Mouse (Mus musculus) heart, adult 2 months (tissue): ENCODE data around the gene Zfp982. TPM values are rescaled to one million over a fixed set of nuclear protein-coding genes. Genes with fewer than 3 reads are reported as not detected.
"Not testable (repeated sequence)": the region's sequence is repeated elsewhere in the genome, so short reads cannot be mapped to it uniquely, and the experiment has no call there.

ENCODE experiments used
- DNase-seq, 2 experiments: peaks; one replicate each; pipeline ENCODE4 v3.0.0; 2021
- H3K27ac ChIP-seq: fragments of 200-600 bp; 2 replicates; pipeline ENCODE4 v1.8.1; 2022
- H3K27me3 ChIP-seq: fragments of 200-500 bp; 2 replicates; pipeline ENCODE4 v1.6.1; 2012; ENCODE audit warnings: mild to moderate bottlenecking, low read length, inconsistent platforms, mixed read lengths; ENCODE audit not compliant: control insufficient read depth, insufficient read depth
- H3K36me3 ChIP-seq: fragments of 200-500 bp; 2 replicates; pipeline ENCODE4 v1.6.1; 2012; ENCODE audit warnings: low read length, inconsistent platforms; ENCODE audit not compliant: control insufficient read depth, insufficient read depth
- H3K4me1 ChIP-seq: fragments of 200-500 bp; 2 replicates; pipeline ENCODE4 v1.6.1; 2011; ENCODE audit warnings: low read length; ENCODE audit not compliant: control insufficient read depth, insufficient read depth
- H3K4me3 ChIP-seq: fragments of 200-600 bp; 2 replicates; pipeline ENCODE4 v1.8.1; 2022
- H3K79me2 ChIP-seq: fragments of 200-500 bp; replicated peaks from 2 replicates; pipeline ENCODE4 v1.6.1; 2012; ENCODE audit warnings: mild to moderate bottlenecking, inconsistent platforms, low read length, moderate library complexity, mixed read lengths; ENCODE audit not compliant: control insufficient read depth, insufficient read depth
- H3K9ac ChIP-seq: fragments of 200-500 bp; 2 replicates; pipeline ENCODE4 v1.6.1; 2012; ENCODE audit warnings: low read depth, mild to moderate bottlenecking, control low read depth, inconsistent platforms, low read length, mixed read lengths
- CTCF ChIP-seq: fragments of 200-600 bp; IDR thresholded peaks from 2 replicates; pipeline ENCODE4 v1.8.1; 2022; ENCODE audit warnings: antibody characterized with exemption, mild to moderate bottlenecking, moderate library complexity
- EP300 ChIP-seq: fragments of 200-500 bp; IDR thresholded peaks from 2 replicates; pipeline ENCODE4 v1.6.1; 2011; ENCODE audit warnings: low read depth, low read length, control low read depth; ENCODE audit not compliant: insufficient read depth
- POLR2A ChIP-seq: fragments of 200-500 bp; IDR thresholded peaks from 2 replicates; pipeline ENCODE4 v1.6.1; 2011; ENCODE audit warnings: mild to moderate bottlenecking, low read depth, low read length, control low read depth; ENCODE audit not compliant: insufficient read depth
- WGBS: fragments of 180-500 bp; shearing (Covaris S2); methylation state at CpG from one replicate; pipeline ENCODE4 v1.1.7; 2018; 5-methylcytosine and 5-hydroxymethylcytosine counted together
- intact Hi-C: fragments of 180-260 bp; cut with DNase I; formaldehyde crosslinking; loops from one replicate; pipeline ENCODE4 v1.15.1; 2025
- polyA plus RNA-seq: library from polyadenylated mRNA; depleted of rRNA; stranded (reverse); fragments of >200 nt; gene quantifications from 2 replicates; pipeline ENCODE4 v1.2.3, GENCODE M21; 2012
- total RNA-seq, 2 experiments: library from RNA; stranded (reverse); gene quantifications; 2 replicates each; pipeline ENCODE4 v1.2.3; 2021

The Zfp982 gene
- total and polyA plus RNA-seq, 3 experiments, result 0.20 to 9.4 (median 9.0) TPM

DNA sequence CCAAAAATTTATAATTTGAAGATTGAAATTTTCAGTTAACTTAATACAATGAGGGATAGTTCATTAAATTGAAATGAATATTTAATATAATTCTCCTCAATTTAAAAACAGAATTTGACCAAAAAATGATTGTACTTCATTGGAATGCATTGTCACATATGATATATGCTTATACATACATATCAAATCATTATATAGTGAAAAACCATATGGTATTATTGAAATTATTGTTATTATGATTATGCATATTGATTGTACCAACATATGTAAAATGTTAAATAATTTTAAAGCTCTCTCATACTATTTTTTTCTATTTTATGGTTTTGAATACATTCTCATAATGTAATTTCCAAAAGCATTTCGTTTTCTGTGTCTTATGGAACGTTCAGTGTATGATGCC lies 17.0 kb downstream of the Zfp982 start:
- H3K9ac ChIP-seq, result no peak overlapping the region
- WGBS, result 71% methylated on average over 2 of the region's 2 CpGs

GRCm38 (mm10) chr4:147518981-147519380 lies 26.8 kb downstream of the Zfp982 start:
- Histone ChIP-seq H3K4me1 (no peaks in the 10 kb centered on the region), H3K79me2 (peaks cover 3% of the 10 kb centered on the region; the same call in 1 of the 2 replicates), H3K36me3 (no peaks in the 10 kb centered on the region), H3K27me3 (peaks cover 3% of the 10 kb centered on the region; the same call in 1 of the 2 replicates), H3K9ac (no peak overlapping the region), H3K4me3 (no peak overlapping the region), H3K27ac (no peak overlapping the region)
- no peak for DNase-seq
- TF ChIP-seq EP300 (no peak), CTCF (no peak), POLR2A (no peak)
- intact Hi-C loops, result loop anchor here (5.0 kb wide), 1 partner anchor 68 kb away; no protein-coding TSS in a partner anchor
- 58% methylated on average over 2 of the region's 2 CpGs for WGBS

More for the DNA sequence above, 17.0 kb downstream of the Zfp982 start:
- intact Hi-C loops, result no loop called here
- DNase-seq, result no peak
- no peaks in the 10 kb centered on the region; the same call in 1 of the 2 replicates for H3K36me3 ChIP-seq
- no peak for TF ChIP-seq EP300
- TF ChIP-seq POLR2A, result no peak
- TF ChIP-seq CTCF, result no peak
- H3K27ac ChIP-seq, result no peak overlapping the region
- no peaks in the 10 kb centered on the region for H3K27me3 ChIP-seq
- H3K79me2 ChIP-seq, result no peaks in the 10 kb centered on the region
- H3K4me3 ChIP-seq, result no peak overlapping the region
- H3K4me1 ChIP-seq, result no peaks in the 10 kb centered on the region

DNA sequence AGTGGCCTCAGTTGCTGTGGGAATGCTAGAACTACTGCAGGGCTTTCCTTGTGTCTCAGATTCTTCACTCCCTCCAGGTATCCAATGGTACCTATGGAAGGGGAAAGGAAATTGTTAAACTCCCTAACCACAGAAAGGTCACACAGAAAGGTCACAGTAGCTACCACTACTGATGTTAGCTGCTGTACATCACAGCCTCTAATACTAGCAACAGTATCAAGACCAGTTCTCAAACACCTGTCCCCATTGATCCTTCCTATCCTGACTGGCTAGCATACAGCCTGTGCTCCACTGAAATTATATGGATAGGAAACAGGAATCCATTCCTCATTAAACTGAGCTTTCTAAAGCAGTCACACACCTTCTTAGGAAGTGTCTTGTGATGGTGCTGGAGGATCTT lies 27.9 kb downstream of the Zfp982 start:
- H3K4me1 ChIP-seq, result no peaks in the 10 kb centered on the region
- H3K27ac ChIP-seq, result no peak overlapping the region
- peaks cover 3% of the 10 kb centered on the region; the same call in 1 of the 2 replicates for H3K27me3 ChIP-seq
- TF ChIP-seq POLR2A (no peak), CTCF (no peak), EP300 (no peak)
- DNase-seq, result no peak
- peaks cover 3% of the 10 kb centered on the region; the same call in 1 of the 2 replicates for H3K79me2 ChIP-seq
- no peak overlapping the region for H3K4me3 ChIP-seq
- intact Hi-C loops, result no loop called here
- H3K9ac ChIP-seq, result no peak overlapping the region; the same call in 1 of the 2 replicates
- no peaks in the 10 kb centered on the region for H3K36me3 ChIP-seq

DNA sequence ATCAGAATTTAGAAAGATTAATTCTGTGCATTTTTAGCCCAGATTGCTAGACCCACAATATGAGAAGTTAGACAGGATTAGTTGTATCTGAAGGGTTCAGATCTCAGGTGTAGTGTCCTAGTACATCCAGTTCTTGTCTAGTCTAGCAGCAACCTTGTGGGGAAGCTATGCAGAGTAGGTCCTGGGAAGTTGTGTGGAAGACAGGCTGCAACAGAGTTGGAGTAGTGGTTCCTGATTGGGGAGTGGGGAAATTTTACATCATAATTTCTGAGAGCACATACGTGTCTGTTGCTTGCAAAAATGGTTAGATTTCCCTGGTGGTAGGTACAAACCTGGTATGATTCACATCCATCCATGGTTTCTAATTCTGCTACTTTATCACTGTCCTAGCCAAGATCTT lies 32.9 kb downstream of the Zfp982 start:
- no peaks in the 10 kb centered on the region for H3K4me1 ChIP-seq
- H3K4me3 ChIP-seq, result no peak overlapping the region
- intact Hi-C loops, result no loop called here
- no peak overlapping the region for H3K9ac ChIP-seq
- H3K27ac ChIP-seq, result no peak overlapping the region
- H3K36me3 ChIP-seq, result no peaks in the 10 kb centered on the region
- H3K79me2 ChIP-seq, result peaks cover 3% of the 10 kb centered on the region; the same call in 1 of the 2 replicates
- no peak for DNase-seq
- peaks cover 3% of the 10 kb centered on the region; the same call in 1 of the 2 replicates for H3K27me3 ChIP-seq
- TF ChIP-seq EP300 (no peak), POLR2A (no peak), CTCF (no peak)
- WGBS, result 75% methylated on average over 1 of the region's 1 CpGs

- H3K27me3 ChIP-seq, result no peaks in the 10 kb centered on the region
- no peaks in the 10 kb centered on the region for H3K4me1 ChIP-seq
- H3K36me3 ChIP-seq, result no peaks in the 10 kb centered on the region
- WGBS, result 78% methylated on average over 1 of the region's 1 CpGs
- no peak overlapping the region for H3K9ac ChIP-seq
- intact Hi-C loops, result no loop called here
- no peak overlapping the region for H3K4me3 ChIP-seq
- H3K27ac ChIP-seq, result no peak overlapping the region
- DNase-seq, result no peak
- H3K79me2 ChIP-seq, result no peaks in the 10 kb centered on the region
- TF ChIP-seq POLR2A (no peak), CTCF (peak; percentile 30)
Measured at GRCm38 (mm10) chr4:147530366-147530765, 38.1 kb downstream of the Zfp982 start.

DNA sequence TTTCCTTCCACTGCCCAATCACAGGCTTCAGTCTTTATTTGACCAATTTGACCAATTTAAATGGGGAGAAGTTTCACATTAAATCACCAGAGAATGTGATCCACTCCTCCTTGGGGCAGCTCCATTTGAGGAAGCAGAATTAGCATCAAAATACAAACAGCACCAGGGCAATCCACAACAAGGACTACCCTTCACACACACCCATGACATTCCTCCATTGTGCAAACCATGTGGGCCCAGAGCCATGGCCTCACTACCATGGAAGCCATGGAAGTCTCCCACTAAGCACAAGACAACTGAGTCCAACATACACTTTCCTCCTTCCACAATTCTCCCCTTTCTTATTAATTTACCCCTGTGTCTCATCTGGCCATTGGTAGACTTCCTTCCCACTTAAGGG lies 43.7 kb downstream of the Zfp982 start:
- H3K4me3 ChIP-seq, H3K9ac ChIP-seq, H3K27me3 ChIP-seq, DNase-seq, intact Hi-C loops, H3K4me1 ChIP-seq, H3K79me2 ChIP-seq, H3K36me3 ChIP-seq, H3K27ac ChIP-seq: not testable (repeated sequence)

DNA sequence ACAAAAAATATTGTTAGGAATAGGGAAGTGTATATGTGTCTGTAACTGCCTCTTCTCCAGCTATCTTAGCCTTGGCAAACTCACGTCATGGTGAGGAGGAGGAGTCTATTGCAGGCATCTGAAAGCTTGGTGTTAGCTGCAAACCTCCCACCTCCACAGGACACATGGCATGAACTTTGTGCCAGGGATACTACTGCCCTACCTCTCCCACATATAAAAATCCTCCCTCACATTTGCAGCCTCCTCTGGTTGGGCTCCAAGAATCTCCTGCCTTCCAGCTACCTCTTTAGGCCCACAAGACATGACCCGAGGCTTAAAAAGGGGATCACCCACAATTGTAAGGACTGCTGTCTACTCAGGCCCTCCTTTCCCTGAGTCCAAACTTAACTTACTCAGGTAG lies 45.5 kb downstream of the Zfp982 start:
- no peaks in the 10 kb centered on the region for H3K36me3 ChIP-seq
- no peak for TF ChIP-seq POLR2A
- TF ChIP-seq CTCF, result no peak
- TF ChIP-seq EP300, result no peak
- no peaks in the 10 kb centered on the region for H3K79me2 ChIP-seq
- DNase-seq, result no peak
- no peak overlapping the region for H3K4me3 ChIP-seq
- no peaks in the 10 kb centered on the region for H3K27me3 ChIP-seq
- no peak overlapping the region for H3K27ac ChIP-seq
- no peak overlapping the region for H3K9ac ChIP-seq
- intact Hi-C loops, result no loop called here
- H3K4me1 ChIP-seq, result no peaks in the 10 kb centered on the region
- 64% methylated on average over 2 of the region's 2 CpGs for WGBS

- H3K36me3 ChIP-seq, H3K27ac ChIP-seq, H3K4me3 ChIP-seq, H3K9ac ChIP-seq, intact Hi-C loops, H3K4me1 ChIP-seq, H3K27me3 ChIP-seq, H3K79me2 ChIP-seq, DNase-seq: not testable (repeated sequence)
- WGBS, result 76% methylated on average over 3 of the region's 3 CpGs
Measured at GRCm38 (mm10) chr4:147539918-147540317, 47.7 kb downstream of the Zfp982 start, which contains the start of gene Gm16503. TSS of gene Gm16503 (plus strand) at chr4:147540218.
